Mouse (Mus musculus): ENCODE measurements around the gene Car1. TPM values are rescaled to one million over a fixed set of nuclear protein-coding genes. Genes with fewer than 3 reads are reported as not detected.
"Not testable (repeated sequence)": the region's sequence is repeated elsewhere in the genome, so short reads cannot be mapped to it uniquely, and the experiment has no call there.

Gene Car1
- polyA plus RNA-seq, 1 experiment from 2014 or later, result not detected

DNA sequence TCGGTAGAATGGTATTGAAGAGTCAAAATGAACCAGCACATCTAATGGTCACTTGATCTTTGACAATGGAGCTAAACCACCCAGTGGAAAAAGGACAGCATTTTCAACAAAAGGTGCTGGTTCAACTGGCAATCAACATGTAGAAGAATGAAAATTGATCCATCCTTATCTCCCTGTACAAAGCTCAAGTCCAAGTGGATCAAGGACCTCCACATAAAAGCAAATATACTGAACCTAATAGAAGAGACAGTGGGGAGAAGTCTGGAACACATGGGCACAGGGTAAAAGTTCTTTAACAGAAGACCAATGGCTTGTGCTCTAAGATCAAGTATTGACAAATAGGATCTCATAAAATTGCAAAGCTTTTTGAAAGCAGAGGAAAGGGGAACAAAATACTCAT lies 33.6 kb downstream of the Car1 start:
- H3K4me3 ChIP-seq; H3K9me3 ChIP-seq; H3K27me3 ChIP-seq (ENCODE audit: insufficient read depth, poor library complexity, severe bottlenecking); H3K27ac ChIP-seq; DNase-seq (ENCODE audit: low spot score); H3K36me3 ChIP-seq; H3K4me1 ChIP-seq (replicated peaks): not testable (repeated sequence)
- 83% methylated on average over 1 of the region's 1 CpGs for WGBS

- H3K4me1 ChIP-seq (replicated peaks); H3K36me3 ChIP-seq; H3K27ac ChIP-seq; H3K27me3 ChIP-seq (ENCODE audit: insufficient read depth, poor library complexity, severe bottlenecking); H3K9me3 ChIP-seq; H3K4me3 ChIP-seq; DNase-seq (ENCODE audit: low spot score): not testable (repeated sequence)
- 89% methylated on average over 1 of the region's 1 CpGs for WGBS
Observed at GRCm38 (mm10) chr3:14772473-14772872, 35.7 kb downstream of the Car1 start.

DNA sequence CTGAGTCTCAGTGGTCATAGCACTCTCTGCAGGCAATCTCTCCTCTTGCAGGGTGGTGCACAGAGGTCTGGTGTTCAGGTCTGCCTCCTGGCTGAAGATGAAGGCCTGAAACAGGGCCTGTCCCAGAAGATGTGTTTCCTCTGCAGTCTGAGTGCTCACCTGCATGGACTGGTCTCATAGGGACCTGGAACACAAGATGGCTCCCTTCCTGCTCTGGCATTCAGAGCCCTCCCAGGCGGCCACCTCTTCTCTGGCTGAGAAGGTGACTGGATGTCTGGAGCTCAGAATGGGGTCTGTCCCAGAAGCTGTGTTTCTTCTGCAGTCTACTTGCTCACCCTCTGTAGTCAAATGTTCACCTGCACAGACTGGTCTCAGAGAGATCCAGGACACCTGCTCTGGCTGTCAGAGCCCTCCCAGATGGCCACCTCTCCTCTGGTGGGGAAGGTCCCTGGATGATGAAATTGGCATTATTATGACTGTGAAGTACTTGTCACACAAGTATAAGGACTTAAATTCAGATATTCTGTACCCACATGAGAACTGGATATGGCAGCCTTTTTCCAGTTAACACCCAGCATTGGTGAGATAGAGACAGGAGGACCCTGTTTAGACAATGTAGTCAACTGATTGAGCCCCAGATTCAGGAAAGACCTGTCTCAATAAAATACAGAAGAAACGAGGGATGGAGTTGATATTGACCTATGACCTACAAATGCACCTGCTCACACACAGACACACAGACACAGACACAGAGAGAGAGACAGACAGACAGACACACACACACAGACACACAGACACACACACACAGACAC lies 43.2 kb downstream of the Car1 start:
- H3K36me3 ChIP-seq, result no peaks in the 10 kb centered on the region
- 79% methylated on average over 2 of the region's 2 CpGs for WGBS
- no peaks in the 10 kb centered on the region for H3K4me1 ChIP-seq (replicated peaks)
- H3K4me3 ChIP-seq, result no peak overlapping the region
- no peaks in the 10 kb centered on the region for H3K9me3 ChIP-seq
- H3K27ac ChIP-seq, result no peak overlapping the region
- H3K27me3 ChIP-seq (ENCODE audit: insufficient read depth, poor library complexity, severe bottlenecking), result no peaks in the 10 kb centered on the region
- DNase-seq (ENCODE audit: low spot score), result no peak

- H3K27ac ChIP-seq, result no peak overlapping the region
- H3K4me3 ChIP-seq, result no peak overlapping the region
- DNase-seq (ENCODE audit: low spot score), result no peak
- no peaks in the 10 kb centered on the region for H3K4me1 ChIP-seq (replicated peaks)
- H3K9me3 ChIP-seq, result no peaks in the 10 kb centered on the region
- 93% methylated on average over 1 of the region's 1 CpGs for WGBS
- no peaks in the 10 kb centered on the region for H3K36me3 ChIP-seq
- H3K27me3 ChIP-seq (ENCODE audit: insufficient read depth, poor library complexity, severe bottlenecking), result no peaks in the 10 kb centered on the region
Observed at GRCm38 (mm10) chr3:14755716-14756115, 52.5 kb downstream of the Car1 start.

GRCm38 (mm10) chr3:14746041-14746440 lies 62.1 kb downstream of the Car1 start:
- no peak overlapping the region for H3K4me3 ChIP-seq
- no peaks in the 10 kb centered on the region for H3K36me3 ChIP-seq
- H3K27me3 ChIP-seq (ENCODE audit: insufficient read depth, poor library complexity, severe bottlenecking), result no peaks in the 10 kb centered on the region
- H3K4me1 ChIP-seq (replicated peaks), result no peaks in the 10 kb centered on the region
- WGBS, result 92% methylated on average over 3 of the region's 3 CpGs
- H3K27ac ChIP-seq, result no peak overlapping the region
- DNase-seq (ENCODE audit: low spot score), result no peak
- no peaks in the 10 kb centered on the region for H3K9me3 ChIP-seq

GRCm38 (mm10) chr3:14738261-14738660 lies 69.9 kb downstream of the Car1 start:
- H3K36me3 ChIP-seq, result no peaks in the 10 kb centered on the region
- no peaks in the 10 kb centered on the region for H3K27me3 ChIP-seq (ENCODE audit: insufficient read depth, poor library complexity, severe bottlenecking)
- no peak overlapping the region for H3K4me3 ChIP-seq
- WGBS, result 88% methylated on average over 2 of the region's 2 CpGs
- no peak for DNase-seq (ENCODE audit: low spot score)
- no peaks in the 10 kb centered on the region for H3K4me1 ChIP-seq (replicated peaks)
- H3K9me3 ChIP-seq, result no peaks in the 10 kb centered on the region
- no peak overlapping the region for H3K27ac ChIP-seq

DNA sequence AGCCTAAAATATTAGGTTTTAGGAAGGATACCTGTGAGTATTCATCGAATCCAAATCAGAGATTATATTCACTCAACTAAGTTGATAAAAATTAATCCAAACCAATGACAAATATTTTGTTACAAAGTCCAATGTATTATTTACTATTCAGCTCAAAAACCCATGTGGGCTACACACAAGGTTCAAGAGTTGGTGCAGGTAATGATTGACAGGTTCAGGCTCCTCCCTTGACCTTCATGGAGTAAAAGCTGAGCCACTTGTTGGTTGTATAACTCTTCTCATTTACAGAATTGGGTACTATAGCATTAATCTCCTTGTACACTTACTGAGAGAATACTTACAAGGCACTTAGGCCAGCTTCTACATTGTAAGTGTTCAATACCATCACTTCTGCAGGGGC lies 80.7 kb downstream of the Car1 start:
- H3K9me3 ChIP-seq; H3K4me3 ChIP-seq; H3K36me3 ChIP-seq; H3K4me1 ChIP-seq (replicated peaks); H3K27me3 ChIP-seq (ENCODE audit: insufficient read depth, poor library complexity, severe bottlenecking); DNase-seq (ENCODE audit: low spot score); H3K27ac ChIP-seq: not testable (repeated sequence)
- WGBS, result 98% methylated on average over 1 of the region's 1 CpGs

- not testable (repeated sequence) for H3K36me3 ChIP-seq; H3K9me3 ChIP-seq; H3K27me3 ChIP-seq (ENCODE audit: insufficient read depth, poor library complexity, severe bottlenecking); H3K4me1 ChIP-seq (replicated peaks); H3K27ac ChIP-seq; H3K4me3 ChIP-seq; DNase-seq (ENCODE audit: low spot score)
Observed at GRCm38 (mm10) chr3:14725462-14725861, 82.7 kb downstream of the Car1 start.

Other genes with a start within 250 kb of the Car1 start
- gene 1810022K09Rik, start 197.1 kb downstream of the Car1 start, polyA plus RNA-seq (2016; fragmentation: Nextera tagmentation; extraction: Ambion mirVana), result 460 and 471 TPM in 2 replicates
- 2.9 and 4.6 TPM in 2 replicates for gene Car13, start 166.6 kb downstream of the Car1 start, polyA plus RNA-seq (2016; fragmentation: Nextera tagmentation; extraction: Ambion mirVana)
- gene Car3, start 55.1 kb upstream of the Car1 start, polyA plus RNA-seq (2016; fragmentation: Nextera tagmentation; extraction: Ambion mirVana), result 2.0 and 3.7 TPM in 2 replicates
- gene Car2, start 77.9 kb upstream of the Car1 start, polyA plus RNA-seq (2016; fragmentation: Nextera tagmentation; extraction: Ambion mirVana), result 84.6 and 101 TPM in 2 replicates